In the genomic region with DNA sequence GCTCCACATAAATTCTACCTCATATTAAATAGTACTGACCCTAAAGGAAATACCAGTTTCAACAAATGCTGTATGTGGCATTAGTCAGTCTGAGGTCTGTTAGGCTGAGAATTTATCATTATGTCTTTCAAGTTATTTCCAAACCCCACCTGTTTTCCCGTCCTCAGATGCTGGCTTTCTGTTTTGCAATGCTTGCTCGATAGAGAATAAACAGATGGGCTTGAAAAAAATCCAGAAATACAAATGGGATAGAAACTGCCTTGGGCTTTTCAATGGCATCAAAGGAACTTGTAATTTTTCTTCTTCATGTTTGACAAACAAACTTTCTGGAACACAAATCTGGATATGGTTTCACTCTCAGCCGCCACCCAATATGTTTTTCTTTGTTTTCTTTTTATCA, we compare ENCODE assay signal across 19 mouse cellular contexts.
DNase-seq lines count a peak whose midpoint lies in the region; ATAC-seq and TF ChIP-seq lines count a peak whose summit lies in the region.
"Had no signal": no experiment of that assay in that cellular context is flagged by ENCODE, and none has a peak within 500 bp of the region (broad histone marks: within the 10 kb centered on the region; RNA-seq: fewer than 3 reads in every experiment).

No protein-coding gene starts in this region.

- ATAC-seq in forebrain, postnatal 0 days, result no peak
- no peak for ATAC-seq in forebrain, embryonic 16.5 days
- ATAC-seq: hindbrain, postnatal 0 days had no signal

- H3K27ac ChIP-seq in forebrain, postnatal 0 days (ENCODE audit: low read depth, low read length), result no peak overlapping the region
- H3K27ac ChIP-seq in forebrain, embryonic 16.5 days (ENCODE audit: low read length), result no peak overlapping the region
- H3K27ac ChIP-seq: embryonic facial prominence, embryonic 13.5 days; forebrain, embryonic 13.5 days; heart, embryonic 15.5 days; hindbrain, embryonic 13.5 days; hindbrain, postnatal 0 days had no signal

- H3K27me3 ChIP-seq in forebrain, postnatal 0 days (ENCODE audit: insufficient read depth, low read length), result no peaks in the 10 kb centered on the region
- no peaks in the 10 kb centered on the region for H3K27me3 ChIP-seq in forebrain, embryonic 16.5 days (replicated peaks; ENCODE audit: control insufficient read depth, insufficient read depth, low read length)
- H3K27me3 ChIP-seq: embryonic facial prominence, embryonic 13.5 days; forebrain, embryonic 13.5 days; heart, embryonic 15.5 days; hindbrain, embryonic 13.5 days had no signal

- TF ChIP-seq CTCF in forebrain, postnatal 0 days (IDR thresholded peaks at IDR 0.05; ENCODE audit: low read depth), result no peak

- no peak overlapping the region for H3K9ac ChIP-seq in forebrain, postnatal 0 days
- H3K9ac ChIP-seq in forebrain, embryonic 16.5 days (replicated peaks; ENCODE audit: low read depth, low read length), result no peak overlapping the region
- H3K9ac ChIP-seq: embryonic facial prominence, embryonic 13.5 days; forebrain, embryonic 13.5 days; heart, embryonic 15.5 days; hindbrain, embryonic 13.5 days had no signal

- no peaks in the 10 kb centered on the region for H3K36me3 ChIP-seq in forebrain, postnatal 0 days (ENCODE audit: insufficient read depth)
- no peaks in the 10 kb centered on the region for H3K36me3 ChIP-seq in forebrain, embryonic 16.5 days (ENCODE audit: control insufficient read depth, insufficient read depth)
- H3K36me3 ChIP-seq: embryonic facial prominence, embryonic 13.5 days; heart, embryonic 15.5 days; hindbrain, embryonic 13.5 days had no signal

- no peaks in the 10 kb centered on the region for H3K4me1 ChIP-seq in forebrain, postnatal 0 days (ENCODE audit: insufficient read depth)
- no peaks in the 10 kb centered on the region for H3K4me1 ChIP-seq in forebrain, embryonic 16.5 days (replicated peaks; ENCODE audit: control insufficient read depth, insufficient read depth, low read length)
- H3K4me1 ChIP-seq: embryonic facial prominence, embryonic 13.5 days; forebrain, embryonic 13.5 days; heart, embryonic 15.5 days; hindbrain, embryonic 13.5 days had no signal

- peak; percentile 49 for DNase-seq in forebrain, postnatal 0 days
- peak; percentile 7 for DNase-seq in layer of hippocampus, adult 9-11 months
- no peak for DNase-seq in layer of hippocampus, postnatal 25 days (ENCODE audit: extremely low spot score in 1 of 2, low spot score in 1 of 2)
- peak; percentile 8 for DNase-seq in brain, embryonic 18.5 days (ENCODE audit: low read depth, low spot score)
- DNase-seq in urinary bladder, postnatal 25 days (ENCODE audit: low spot score), result no peak
- DNase-seq: adrenal gland, adult 8-10 months; adrenal gland, postnatal 36 days; cerebellum, adult 8-10 months; cerebellum, postnatal 36 days; gastrocnemius, postnatal 10 days; heart, adult 18-20 months; heart, postnatal 14 days had no signal

- 51% methylated on average over 3 of the region's 3 CpGs for whole genome bisulfite sequencing in forebrain, postnatal 0 days
- 51% methylated on average over 3 of the region's 3 CpGs for WGBS in forebrain, embryonic 16.5 days

- no peaks in the 10 kb centered on the region for H3K9me3 ChIP-seq in forebrain, postnatal 0 days (ENCODE audit: low read length)
- no peaks in the 10 kb centered on the region for H3K9me3 ChIP-seq in forebrain, embryonic 16.5 days (ENCODE audit: control insufficient read depth, low read length)
- H3K9me3 ChIP-seq: embryonic facial prominence, embryonic 13.5 days; forebrain, embryonic 13.5 days; heart, embryonic 15.5 days; hindbrain, embryonic 13.5 days had no signal

- no peak overlapping the region for H3K4me2 ChIP-seq in forebrain, postnatal 0 days (ENCODE audit: low read depth)
- no peak overlapping the region for H3K4me2 ChIP-seq in forebrain, embryonic 16.5 days (ENCODE audit: low read length)
- H3K4me2 ChIP-seq: embryonic facial prominence, embryonic 13.5 days; forebrain, embryonic 13.5 days; heart, embryonic 11.5 days; heart, embryonic 15.5 days; hindbrain, embryonic 13.5 days had no signal

- no peak overlapping the region for H3K4me3 ChIP-seq in forebrain, postnatal 0 days (ENCODE audit: low read depth, low read length)
- H3K4me3 ChIP-seq in forebrain, embryonic 16.5 days (replicated peaks; ENCODE audit: low read length), result no peak overlapping the region
- H3K4me3 ChIP-seq: embryonic facial prominence, embryonic 13.5 days; forebrain, embryonic 13.5 days; heart, embryonic 15.5 days; hindbrain, embryonic 13.5 days had no signal

Comparison
In these comparisons a context has a peak if more than half of its experiments do, and no peak if none do; other contexts are left out.
1. DNase-seq: peak in forebrain, postnatal 0 days (single experiment), layer of hippocampus, adult 9-11 months (single experiment) and brain, embryonic 18.5 days (single experiment); none in layer of hippocampus, postnatal 25 days (0 of 2) and urinary bladder, postnatal 25 days (single experiment).